Mouse (Mus musculus): ENCODE data around the gene Ttc3. TPM values are rescaled to one million over a fixed set of nuclear protein-coding genes. Genes with fewer than 3 reads are reported as not detected.
"Not testable (repeated sequence)": the region's sequence is repeated elsewhere in the genome, so short reads cannot be mapped to it uniquely, and the experiment has no call there.

Gene Ttc3
- polyA plus RNA-seq, 1 experiment from 2014 or later = 25.0 TPM

GRCm38 (mm10) chr16:94497176-94497575 lies 126.8 kb downstream of the Ttc3 start:
- 0 out of 2 replicates have a peak overlapping the region, but pooled peaks have one; percentile 3 for H3K27ac ChIP-seq (ENCODE audit: low read length)
- H3K4me3 ChIP-seq (ENCODE audit: low read depth, low read length); ATAC-seq (ENCODE audit: low read depth); H3K9me3 ChIP-seq (replicated peaks; ENCODE audit: control insufficient read depth, low read length); H3K4me1 ChIP-seq (ENCODE audit: control insufficient read depth, low read depth, low read length); H3K27me3 ChIP-seq (ENCODE audit: control insufficient read depth, insufficient read depth, low read depth, low read length); H3K9ac ChIP-seq (ENCODE audit: low read depth, low read length); H3K4me2 ChIP-seq (ENCODE audit: low read depth, low read length): not testable (repeated sequence)
- WGBS (ENCODE audit: insufficient replicate concordance) = 72% methylated on average over 7 of the region's 7 CpGs
- H3K36me3 ChIP-seq (ENCODE audit: control insufficient read depth, insufficient read depth) = peaks cover 12% of the 10 kb centered on the region

GRCm38 (mm10) chr16:94497911-94498310 lies 127.5 kb downstream of the Ttc3 start:
- Histone ChIP-seq H3K9ac (ENCODE audit: low read depth, low read length) (no peak overlapping the region), H3K36me3 (ENCODE audit: control insufficient read depth, insufficient read depth) (peaks cover 12% of the 10 kb centered on the region), H3K27me3 (ENCODE audit: control insufficient read depth, insufficient read depth, low read depth, low read length) (no peaks in the 10 kb centered on the region), H3K27ac (ENCODE audit: low read length) (peak overlapping the region; percentile 58), H3K4me2 (ENCODE audit: low read depth, low read length) (no peak overlapping the region), H3K9me3 (replicated peaks; ENCODE audit: control insufficient read depth, low read length) (no peaks in the 10 kb centered on the region), H3K4me3 (ENCODE audit: low read depth, low read length) (no peak overlapping the region), H3K4me1 (ENCODE audit: control insufficient read depth, low read depth, low read length) (peaks cover 8% of the 10 kb centered on the region)
- 31% methylated on average over 5 of the region's 5 CpGs for WGBS (ENCODE audit: insufficient replicate concordance)
- ATAC-seq (ENCODE audit: low read depth) = peak; percentile 91

GRCm38 (mm10) chr16:94504192-94504591 lies 133.8 kb downstream of the Ttc3 start:
- ATAC-seq (ENCODE audit: low read depth) = no peak
- WGBS (ENCODE audit: insufficient replicate concordance) = 42% methylated on average over 5 of the region's 5 CpGs

GRCm38 (mm10) chr16:94507071-94507470 lies 136.7 kb downstream of the Ttc3 start:
- Histone ChIP-seq H3K4me3 (ENCODE audit: low read depth, low read length) (no peak overlapping the region), H3K4me2 (ENCODE audit: low read depth, low read length) (no peak overlapping the region), H3K9ac (ENCODE audit: low read depth, low read length) (no peak overlapping the region), H3K36me3 (ENCODE audit: control insufficient read depth, insufficient read depth) (peaks cover 11% of the 10 kb centered on the region), H3K9me3 (replicated peaks; ENCODE audit: control insufficient read depth, low read length) (no peaks in the 10 kb centered on the region), H3K27ac (ENCODE audit: low read length) (no peak overlapping the region), H3K4me1 (ENCODE audit: control insufficient read depth, low read depth, low read length) (no peaks in the 10 kb centered on the region; the same call in 1 of the 2 replicates), H3K27me3 (ENCODE audit: control insufficient read depth, insufficient read depth, low read depth, low read length) (no peaks in the 10 kb centered on the region)
- no peak for ATAC-seq (ENCODE audit: low read depth)
- WGBS (ENCODE audit: insufficient replicate concordance) = 63% methylated on average over 2 of the region's 2 CpGs

More at GRCm38 (mm10) chr16:94504192-94504591, 133.8 kb downstream of the Ttc3 start:
- H3K4me3 ChIP-seq (ENCODE audit: low read depth, low read length) = no peak overlapping the region
- H3K4me2 ChIP-seq (ENCODE audit: low read depth, low read length) = no peak overlapping the region
- H3K36me3 ChIP-seq (ENCODE audit: control insufficient read depth, insufficient read depth) = peaks cover 14% of the 10 kb centered on the region
- H3K9ac ChIP-seq (ENCODE audit: low read depth, low read length) = no peak overlapping the region
- no peak overlapping the region for H3K27ac ChIP-seq (ENCODE audit: low read length)
- H3K9me3 ChIP-seq (replicated peaks; ENCODE audit: control insufficient read depth, low read length) = no peaks in the 10 kb centered on the region
- no peaks in the 10 kb centered on the region for H3K27me3 ChIP-seq (ENCODE audit: control insufficient read depth, insufficient read depth, low read depth, low read length)
- no peaks in the 10 kb centered on the region; the same call in 1 of the 2 replicates for H3K4me1 ChIP-seq (ENCODE audit: control insufficient read depth, low read depth, low read length)

GRCm38 (mm10) chr16:94508769-94509168 lies 138.4 kb downstream of the Ttc3 start:
- peak; percentile 65 for ATAC-seq (ENCODE audit: low read depth)
- 77% methylated on average over 8 of the region's 8 CpGs for WGBS (ENCODE audit: insufficient replicate concordance)
- Histone ChIP-seq H3K4me2 (ENCODE audit: low read depth, low read length) (no peak overlapping the region), H3K9me3 (replicated peaks; ENCODE audit: control insufficient read depth, low read length) (no peaks in the 10 kb centered on the region), H3K36me3 (ENCODE audit: control insufficient read depth, insufficient read depth) (peaks cover 13% of the 10 kb centered on the region), H3K27ac (ENCODE audit: low read length) (peak overlapping the region; percentile 64), H3K4me1 (ENCODE audit: control insufficient read depth, low read depth, low read length) (no peaks in the 10 kb centered on the region; the same call in 1 of the 2 replicates), H3K9ac (ENCODE audit: low read depth, low read length) (no peak overlapping the region), H3K27me3 (ENCODE audit: control insufficient read depth, insufficient read depth, low read depth, low read length) (no peaks in the 10 kb centered on the region), H3K4me3 (ENCODE audit: low read depth, low read length) (no peak overlapping the region)

- H3K4me3 ChIP-seq (ENCODE audit: low read depth, low read length) = no peak overlapping the region
- ATAC-seq (ENCODE audit: low read depth) = no peak
- H3K36me3 ChIP-seq (ENCODE audit: control insufficient read depth, insufficient read depth) = peaks cover 9% of the 10 kb centered on the region
- 62% methylated on average over 2 of the region's 2 CpGs for WGBS (ENCODE audit: insufficient replicate concordance)
- no peaks in the 10 kb centered on the region for H3K9me3 ChIP-seq (replicated peaks; ENCODE audit: control insufficient read depth, low read length)
- H3K4me1 ChIP-seq (ENCODE audit: control insufficient read depth, low read depth, low read length) = no peaks in the 10 kb centered on the region; the same call in 1 of the 2 replicates
- no peak overlapping the region for H3K27ac ChIP-seq (ENCODE audit: low read length)
- no peak overlapping the region for H3K4me2 ChIP-seq (ENCODE audit: low read depth, low read length)
- no peaks in the 10 kb centered on the region for H3K27me3 ChIP-seq (ENCODE audit: control insufficient read depth, insufficient read depth, low read depth, low read length)
- no peak overlapping the region for H3K9ac ChIP-seq (ENCODE audit: low read depth, low read length)
These were observed 139.6 kb downstream of the Ttc3 start for GRCm38 (mm10) chr16:94509983-94510382.

- Histone ChIP-seq H3K9me3 (replicated peaks; ENCODE audit: control insufficient read depth, low read length) (no peaks in the 10 kb centered on the region), H3K36me3 (ENCODE audit: control insufficient read depth, insufficient read depth) (0 out of 2 replicates have a peak, but pooled peaks cover 2% of the 10 kb centered on the region), H3K9ac (ENCODE audit: low read depth, low read length) (no peak overlapping the region), H3K4me1 (ENCODE audit: control insufficient read depth, low read depth, low read length) (peaks cover 22% of the 10 kb centered on the region), H3K4me2 (ENCODE audit: low read depth, low read length) (no peak overlapping the region), H3K4me3 (ENCODE audit: low read depth, low read length) (no peak overlapping the region), H3K27ac (ENCODE audit: low read length) (no peak overlapping the region), H3K27me3 (ENCODE audit: control insufficient read depth, insufficient read depth, low read depth, low read length) (no peaks in the 10 kb centered on the region)
- WGBS (ENCODE audit: insufficient replicate concordance) = 72% methylated on average over 2 of the region's 2 CpGs
- 0 out of 2 replicates have a peak, but pooled peaks have one; percentile 12 for ATAC-seq (ENCODE audit: low read depth)
These were observed 147.2 kb downstream of the Ttc3 start for GRCm38 (mm10) chr16:94517606-94518005.

Other genes with a start within 250 kb of the Ttc3 start
- gene Hlcs, start 57.0 kb upstream of the Ttc3 start, polyA plus RNA-seq (2015; fragmentation: Nextera tagmentation; extraction: Ambion mirVana) = 2.2 and 2.3 TPM in 2 replicates
- gene Ripply3, start 42.2 kb upstream of the Ttc3 start, polyA plus RNA-seq (2015; fragmentation: Nextera tagmentation; extraction: Ambion mirVana) = 1.7 and 1.9 TPM in 2 replicates
- gene Pigp, start 1.2 kb downstream of the Ttc3 start, polyA plus RNA-seq (2015; fragmentation: Nextera tagmentation; extraction: Ambion mirVana) = 47.5 and 47.6 TPM in 2 replicates
- gene Vps26c, start 156.2 kb downstream of the Ttc3 start, polyA plus RNA-seq (2015; fragmentation: Nextera tagmentation; extraction: Ambion mirVana) = 19.4 and 24.0 TPM in 2 replicates
- gene Dyrk1a, start 199.4 kb downstream of the Ttc3 start, polyA plus RNA-seq (2015; fragmentation: Nextera tagmentation; extraction: Ambion mirVana) = 4.0 TPM in 2 replicates

All from liver, embryonic 16.5 days (tissue).